Mouse (Mus musculus) heart, postnatal 0 days (tissue): ENCODE results near the gene Guca1a.

Experiments used
- CTCF ChIP-seq: IDR thresholded peaks from 2 replicates; pipeline ENCODE4 v1.5.1; 2016; ENCODE audit warnings: antibody characterized with exemption, control low read depth, low read depth
- EP300 ChIP-seq: IDR thresholded peaks from 2 replicates; pipeline ENCODE4 v1.6.1; 2016; ENCODE audit warnings: antibody characterized with exemption, low read depth

DNA sequence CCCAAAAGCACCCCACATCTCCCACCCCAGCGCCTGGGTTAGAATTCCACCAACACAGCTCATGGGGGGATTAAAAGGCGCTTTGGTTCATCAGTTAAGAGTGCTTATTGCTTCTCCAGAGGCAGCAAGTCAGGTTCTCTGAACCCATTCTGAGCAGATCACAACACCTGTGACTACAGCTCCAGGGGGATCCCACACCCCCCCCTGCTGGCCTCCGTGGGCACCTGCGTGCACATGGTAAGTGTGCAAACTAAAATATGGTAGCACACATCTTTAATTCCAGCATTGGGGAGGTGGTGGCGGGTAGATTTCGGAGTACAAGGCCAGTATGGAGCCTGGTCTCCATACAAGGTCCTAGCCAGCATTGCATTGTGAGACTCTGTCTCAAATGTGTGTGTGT lies 26.9 kb upstream of the Guca1a start:
- TF ChIP-seq CTCF (no peak), EP300 (no peak)
